Mouse (Mus musculus) ES-CJ7 (cell line): ENCODE results near the gene Ccl11.

Experiments
- DNase-seq: peaks from one replicate; pipeline ENCODE4 v3.0.0; 2011; ENCODE audit warnings: low read depth, low spot score

Gene Ccl11

GRCm38 (mm10) chr11:82047746-82048415 is 9.7 kb upstream of the Ccl11 start:
- peak; percentile 67 for DNase-seq

- no peak for DNase-seq
These were observed 3.8 kb upstream of the Ccl11 start for GRCm38 (mm10) chr11:82053849-82054248.

- no peak for DNase-seq
These were observed 4.6 kb downstream of the Ccl11 start for GRCm38 (mm10) chr11:82062226-82062625.

GRCm38 (mm10) chr11:82063454-82063853 is 5.8 kb downstream of the Ccl11 start:
- DNase-seq, result no peak

- no peak for DNase-seq
These were observed 9.4 kb downstream of the Ccl11 start for GRCm38 (mm10) chr11:82066953-82067571.

GRCm38 (mm10) chr11:82071076-82071475 is 13.5 kb downstream of the Ccl11 start:
- no peak for DNase-seq

GRCm38 (mm10) chr11:82072374-82072773 is 14.8 kb downstream of the Ccl11 start:
- no peak for DNase-seq

GRCm38 (mm10) chr11:82072984-82073383 is 15.4 kb downstream of the Ccl11 start:
- DNase-seq, result no peak

GRCm38 (mm10) chr11:82073686-82074085 is 16.1 kb downstream of the Ccl11 start:
- DNase-seq, result no peak

GRCm38 (mm10) chr11:82077031-82077430 is 19.4 kb downstream of the Ccl11 start:
- DNase-seq, result no peak

GRCm38 (mm10) chr11:82078136-82078730 is 20.6 kb downstream of the Ccl11 start:
- no peak for DNase-seq

GRCm38 (mm10) chr11:82080865-82081264 is 23.2 kb downstream of the Ccl11 start:
- no peak for DNase-seq

GRCm38 (mm10) chr11:82084360-82084759 is 26.7 kb downstream of the Ccl11 start:
- DNase-seq, result no peak

GRCm38 (mm10) chr11:82099511-82100323 is 42.1 kb downstream of the Ccl11 start:
- no peak for DNase-seq

GRCm38 (mm10) chr11:82101087-82101486 is 43.5 kb downstream of the Ccl11 start:
- DNase-seq, result no peak

GRCm38 (mm10) chr11:82101529-82101928 is 43.9 kb downstream of the Ccl11 start, which contains the start of gene Ccl12:
Gene Ccl12, plus strand, starts transcription at chr11:82101845.
- no peak for DNase-seq

GRCm38 (mm10) chr11:82109611-82110010 is 52.0 kb downstream of the Ccl11 start:
- DNase-seq, result no peak

- DNase-seq, result no peak
These were observed 53.0 kb downstream of the Ccl11 start for GRCm38 (mm10) chr11:82110372-82111248.
